Mouse (Mus musculus) C2C12 (cell line): Measurements from ENCODE around the gene Vsir.

Experiments used
- CEBPB ChIP-seq: IDR thresholded peaks from one replicate; pipeline ENCODE4 v1.6.1; 2011; ENCODE audit warnings: low read depth, mild to moderate bottlenecking, control low read depth, moderate library complexity
- CTCF ChIP-seq: IDR thresholded peaks from one replicate; pipeline ENCODE4 v1.5.1; 2011; ENCODE audit not compliant: control insufficient read depth, insufficient read depth, insufficient read length
- MAX ChIP-seq: IDR thresholded peaks from one replicate; pipeline ENCODE4 v1.6.1; 2011; ENCODE audit warnings: mild to moderate bottlenecking, control low read depth
- MYOG ChIP-seq: IDR thresholded peaks from one replicate; pipeline ENCODE4 v1.6.1; 2011; ENCODE audit not compliant: control insufficient read depth, insufficient read length; ENCODE audit errors: extremely low read depth
- USF1 ChIP-seq: IDR thresholded peaks from one replicate; pipeline ENCODE4 v1.6.1; 2011; ENCODE audit warnings: low read depth, mild to moderate bottlenecking, control low read depth, moderate library complexity

DNA sequence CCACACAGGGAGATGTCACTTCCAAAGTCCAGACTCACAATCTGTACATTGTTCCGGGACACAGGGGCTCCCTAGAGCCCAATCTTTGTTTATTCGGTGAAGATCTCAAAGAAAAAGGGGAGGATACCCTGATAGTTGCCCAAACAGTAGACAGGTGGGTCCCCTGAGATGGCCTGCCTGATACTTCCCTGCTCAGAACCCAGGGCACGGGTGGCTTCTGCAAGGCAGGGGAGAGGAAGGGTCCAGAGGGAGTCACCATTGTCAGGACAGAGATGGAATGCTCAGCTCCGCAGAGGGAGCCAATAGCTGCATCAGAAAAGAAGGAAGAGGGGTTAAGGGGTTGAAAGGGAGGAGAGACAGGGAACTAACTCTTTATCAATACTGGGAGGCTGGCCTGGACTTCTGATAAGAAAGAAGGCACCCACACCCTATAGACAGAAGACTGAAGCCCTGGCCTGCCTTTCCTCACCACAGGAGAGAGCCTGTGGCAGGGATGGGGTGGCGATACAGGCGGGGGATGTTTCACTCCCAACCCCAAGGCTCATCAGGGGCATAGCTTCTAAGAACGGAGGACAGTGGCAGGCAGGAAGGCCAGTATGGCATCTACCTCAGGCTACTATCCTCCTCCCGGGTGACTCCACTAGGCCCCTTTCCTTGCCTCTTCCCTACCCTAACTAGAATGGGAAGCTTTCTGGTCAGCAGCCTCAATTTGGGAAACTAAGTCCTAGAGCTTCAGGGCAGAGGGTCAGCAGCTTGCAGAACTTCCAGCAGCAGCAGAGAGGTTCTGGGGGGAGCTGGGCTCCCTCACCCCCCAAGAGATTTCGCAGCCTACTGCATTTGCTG lies 1.3 kb downstream of the Vsir start:
- TF ChIP-seq CTCF (no peak), USF1 (no peak), MAX (no peak), MYOG (no peak), CEBPB (no peak)
